Mouse (Mus musculus) liver, embryonic 16.5 days (tissue): Measurements from ENCODE around the gene Btbd2. TPM values are rescaled to one million over a fixed set of nuclear protein-coding genes. Genes with fewer than 3 reads are reported as not detected.
"Not testable (repeated sequence)": the region's sequence is repeated elsewhere in the genome, so short reads cannot be mapped to it uniquely, and the experiment has no call there.

ENCODE experiments used
- ATAC-seq: fragments of 200-750 bp; cut with Nextera tagmentation; 2 replicates; pipeline ENCODE4 v1.8.0; 2017; ENCODE audit warnings: low read depth, mild to moderate bottlenecking, moderate number of reproducible peaks, moderate library complexity
- H3K27ac ChIP-seq: fragments of 300-500 bp; sonication (generic); 2 replicates; pipeline ENCODE4 v1.5.1; 2014; ENCODE audit warnings: mild to moderate bottlenecking, low read length
- H3K27me3 ChIP-seq: fragments of 300-500 bp; sonication (generic); 2 replicates; pipeline ENCODE4 v1.6.1; 2014; ENCODE audit warnings: low read depth, low read length, mixed read lengths; ENCODE audit not compliant: control insufficient read depth, insufficient read depth
- H3K36me3 ChIP-seq: fragments of 300-500 bp; sonication (generic); 2 replicates; pipeline ENCODE4 v1.6.1; 2014; ENCODE audit warnings: mild to moderate bottlenecking; ENCODE audit not compliant: control insufficient read depth, insufficient read depth
- H3K4me1 ChIP-seq: fragments of 300-500 bp; sonication (generic); 2 replicates; pipeline ENCODE4 v1.6.1; 2014; ENCODE audit warnings: low read depth, low read length, mixed read lengths; ENCODE audit not compliant: control insufficient read depth
- H3K4me2 ChIP-seq: fragments of 300-500 bp; sonication (generic); 2 replicates; pipeline ENCODE4 v1.6.1; 2014; ENCODE audit warnings: low read depth, low read length, mixed read lengths
- H3K4me3 ChIP-seq: fragments of 300-500 bp; sonication (generic); 2 replicates; pipeline ENCODE4 v1.5.1; 2014; ENCODE audit warnings: low read depth, mild to moderate bottlenecking, low read length
- H3K9ac ChIP-seq: fragments of 300-500 bp; sonication (generic); 2 replicates; pipeline ENCODE4 v1.6.1; 2014; ENCODE audit warnings: low read depth, low read length
- H3K9me3 ChIP-seq: fragments of 300-500 bp; sonication (generic); replicated peaks from 2 replicates; pipeline ENCODE4 v1.6.1; 2016; ENCODE audit warnings: low read length; ENCODE audit not compliant: control insufficient read depth
- WGBS: fragments of 180-500 bp; shearing (Covaris S2); extraction: QIAGEN DNeasy Blood & Tissue Kit; methylation state at CpG from one replicate; pipeline ENCODE4 v1.1.7; 2014; ENCODE audit not compliant: insufficient replicate concordance; 5-methylcytosine and 5-hydroxymethylcytosine counted together
- polyA plus RNA-seq: library from polyadenylated mRNA; unstranded; fragments of >200 nt; fragmentation: Nextera tagmentation; extraction: Ambion mirVana; gene quantifications from 2 replicates; pipeline ENCODE4 v1.2.1, GENCODE M21; 2015

Gene Btbd2
- polyA plus RNA-seq, 1 experiment from 2014 or later, result 5.1 TPM

- not testable (repeated sequence) for ATAC-seq, H3K4me1 ChIP-seq, H3K27me3 ChIP-seq, H3K27ac ChIP-seq, H3K9ac ChIP-seq, H3K4me2 ChIP-seq, H3K36me3 ChIP-seq, H3K9me3 ChIP-seq, H3K4me3 ChIP-seq
- 66% methylated on average over 6 of the region's 6 CpGs for WGBS
Observed at GRCm38 (mm10) chr10:80649910-80650309, 7.0 kb downstream of the Btbd2 start.

GRCm38 (mm10) chr10:80646936-80647335, 9.9 kb downstream of the Btbd2 start:
- Histone ChIP-seq H3K27me3 (no peaks in the 10 kb centered on the region), H3K4me1 (no peaks in the 10 kb centered on the region), H3K36me3 (peaks cover 5% of the 10 kb centered on the region), H3K9me3 (no peaks in the 10 kb centered on the region), H3K9ac (no peak overlapping the region), H3K4me2 (no peak overlapping the region), H3K4me3 (no peak overlapping the region), H3K27ac (no peak overlapping the region)
- 78% methylated on average over 10 of the region's 10 CpGs for WGBS
- ATAC-seq, result peak; percentile 65

- Histone ChIP-seq H3K4me2 (no peak overlapping the region), H3K27me3 (no peaks in the 10 kb centered on the region), H3K4me1 (peaks cover 3% of the 10 kb centered on the region; the same call in 1 of the 2 replicates), H3K9ac (no peak overlapping the region), H3K27ac (no peak overlapping the region), H3K36me3 (peaks cover 39% of the 10 kb centered on the region), H3K9me3 (no peaks in the 10 kb centered on the region), H3K4me3 (no peak overlapping the region)
- 63% methylated on average over 6 of the region's 6 CpGs for WGBS
- ATAC-seq, result peak; percentile 43
Observed at GRCm38 (mm10) chr10:80635345-80635744, 21.5 kb downstream of the Btbd2 start.

- no peak for ATAC-seq
- H3K27me3 ChIP-seq, result no peaks in the 10 kb centered on the region
- H3K4me1 ChIP-seq, result peaks cover 31% of the 10 kb centered on the region
- no peaks in the 10 kb centered on the region for H3K9me3 ChIP-seq
- H3K4me2 ChIP-seq, result no peak overlapping the region
- no peak overlapping the region for H3K27ac ChIP-seq
- WGBS, result 71% methylated on average over 9 of the region's 9 CpGs
- H3K9ac ChIP-seq, result no peak overlapping the region
- no peaks in the 10 kb centered on the region for H3K36me3 ChIP-seq
- H3K4me3 ChIP-seq, result no peak overlapping the region
Observed at GRCm38 (mm10) chr10:80628925-80629324, 27.9 kb downstream of the Btbd2 start.

GRCm38 (mm10) chr10:80627685-80628084, 29.2 kb downstream of the Btbd2 start:
- Histone ChIP-seq H3K27ac (no peak overlapping the region), H3K27me3 (no peaks in the 10 kb centered on the region), H3K4me1 (peaks cover 41% of the 10 kb centered on the region), H3K9ac (no peak overlapping the region), H3K4me3 (no peak overlapping the region), H3K36me3 (no peaks in the 10 kb centered on the region), H3K9me3 (no peaks in the 10 kb centered on the region), H3K4me2 (no peak overlapping the region)
- ATAC-seq, result peak; percentile 14
- 20% methylated on average over 2 of the region's 2 CpGs for WGBS

- Histone ChIP-seq H3K27me3 (no peaks in the 10 kb centered on the region), H3K4me3 (no peak overlapping the region), H3K27ac (no peak overlapping the region; the same call in 1 of the 2 replicates), H3K9ac (no peak overlapping the region), H3K4me2 (no peak overlapping the region), H3K36me3 (no peaks in the 10 kb centered on the region), H3K4me1 (peaks cover 49% of the 10 kb centered on the region), H3K9me3 (no peaks in the 10 kb centered on the region)
- 73% methylated on average over 4 of the region's 4 CpGs for WGBS
- no peak for ATAC-seq
Observed at GRCm38 (mm10) chr10:80625764-80626163, 31.1 kb downstream of the Btbd2 start.

GRCm38 (mm10) chr10:80623457-80624191, 33.2 kb downstream of the Btbd2 start:
- H3K4me1 ChIP-seq, result peaks cover 49% of the 10 kb centered on the region
- H3K27ac ChIP-seq, result peak overlapping the region; percentile 90
- no peaks in the 10 kb centered on the region for H3K27me3 ChIP-seq
- peak overlapping the region; percentile 86 for H3K4me3 ChIP-seq
- peak overlapping the region; percentile 96 for H3K4me2 ChIP-seq
- WGBS, result 11% methylated on average over 15 of the region's 15 CpGs
- ATAC-seq, result no peak
- H3K9me3 ChIP-seq, result no peaks in the 10 kb centered on the region
- H3K36me3 ChIP-seq, result no peaks in the 10 kb centered on the region
- peak overlapping the region; percentile 93 for H3K9ac ChIP-seq

GRCm38 (mm10) chr10:80622661-80623456, 34.0 kb downstream of the Btbd2 start, which contains the start of gene Csnk1g2:
Gene Csnk1g2, plus strand, starts transcription at chr10:80622838.
- Histone ChIP-seq H3K27me3 (no peaks in the 10 kb centered on the region), H3K27ac (peak within 1 kb of the TSS; percentile 98), H3K4me3 (peak within 1 kb of the TSS; percentile 86), H3K9me3 (no peaks in the 10 kb centered on the region), H3K4me2 (peak within 1 kb of the TSS; percentile 96), H3K36me3 (no peaks in the 10 kb centered on the region), H3K9ac (peak within 1 kb of the TSS; percentile 93), H3K4me1 (peaks cover 48% of the 10 kb centered on the region)
- under 1% methylated on average over 63 of the region's 85 CpGs for WGBS
- ATAC-seq, result peak; percentile 84
